8 mouse cellular contexts compared by ENCODE assay signal in genomic region chr17:33032376-33032775, GRCm38 (mm10). TPM values are rescaled to one million over a fixed set of nuclear protein-coding genes. Genes with fewer than 3 reads are reported as not detected.
A peak's percentile ranks its signal among the peaks of the same experiment; 100 is the strongest.
DNase-seq lines count a peak whose midpoint lies in the region; ATAC-seq lines count a peak whose summit lies in the region.

No protein-coding gene starts in this region.

- H3K4me1 ChIP-seq in lung, embryonic 15.5 days = no peaks in the 10 kb centered on the region
- no peaks in the 10 kb centered on the region for H3K4me1 ChIP-seq in embryonic facial prominence, embryonic 11.5 days (ENCODE audit: control insufficient read depth, insufficient read depth, low read length)
- no peaks in the 10 kb centered on the region for H3K4me1 ChIP-seq in limb, embryonic 10.5 days
- H3K4me1 ChIP-seq in neural tube, embryonic 14.5 days (ENCODE audit: control insufficient read depth, insufficient read depth, low read length) = no peaks in the 10 kb centered on the region

- peaks cover 2% of the 10 kb centered on the region for H3K36me3 ChIP-seq in lung, embryonic 15.5 days
- no peaks in the 10 kb centered on the region for H3K36me3 ChIP-seq in embryonic facial prominence, embryonic 11.5 days (replicated peaks; ENCODE audit: control insufficient read depth, insufficient read depth, low read depth, low read length)
- peaks cover 34% of the 10 kb centered on the region for H3K36me3 ChIP-seq in limb, embryonic 10.5 days
- no peaks in the 10 kb centered on the region for H3K36me3 ChIP-seq in neural tube, embryonic 14.5 days (ENCODE audit: control insufficient read depth, insufficient read depth, low read length)

- peak overlapping the region; percentile 47 for H3K4me2 ChIP-seq in lung, embryonic 15.5 days
- peak overlapping the region; percentile 37 for H3K4me2 ChIP-seq in embryonic facial prominence, embryonic 11.5 days (ENCODE audit: low read depth, low read length)
- peak overlapping the region; percentile 64 for H3K4me2 ChIP-seq in neural tube, embryonic 14.5 days (ENCODE audit: low read depth, low read length)

- H3K4me3 ChIP-seq in lung, embryonic 15.5 days = peak overlapping the region; percentile 68
- peak overlapping the region; percentile 91 for H3K4me3 ChIP-seq in embryonic facial prominence, embryonic 11.5 days (ENCODE audit: low read depth, low read length)
- H3K4me3 ChIP-seq in limb, embryonic 10.5 days = peak overlapping the region; percentile 65
- peak overlapping the region; percentile 83 for H3K4me3 ChIP-seq in neural tube, embryonic 14.5 days (ENCODE audit: low read depth, low read length)

- no peak for ATAC-seq in lung, embryonic 15.5 days (ENCODE audit: borderline replicate concordance, extremely low read depth, low FRiP score, low TSS enrichment)
- ATAC-seq in embryonic facial prominence, embryonic 11.5 days (replicated peaks; ENCODE audit: insufficient number of reproducible peaks, low FRiP score, low TSS enrichment, low read depth) = no peak
- ATAC-seq in neural tube, embryonic 14.5 days (ENCODE audit: low read depth) = no peak

- whole genome bisulfite sequencing in lung, embryonic 15.5 days = 4% methylated on average over 10 of the region's 10 CpGs
- WGBS in embryonic facial prominence, embryonic 11.5 days = 28% methylated on average over 10 of the region's 10 CpGs
- WGBS in limb, embryonic 10.5 days = 19% methylated on average over 10 of the region's 10 CpGs
- WGBS in neural tube, embryonic 14.5 days = 16% methylated on average over 10 of the region's 10 CpGs

- peak overlapping the region; percentile 71 for H3K9ac ChIP-seq in lung, embryonic 15.5 days
- peak overlapping the region; percentile 85 for H3K9ac ChIP-seq in embryonic facial prominence, embryonic 11.5 days (replicated peaks; ENCODE audit: low read length)
- H3K9ac ChIP-seq in neural tube, embryonic 14.5 days (replicated peaks; ENCODE audit: low read depth, low read length) = peak overlapping the region; percentile 89

- peak overlapping the region; percentile 79 for H3K27ac ChIP-seq in lung, embryonic 15.5 days
- H3K27ac ChIP-seq in embryonic facial prominence, embryonic 11.5 days (replicated peaks; ENCODE audit: low read depth, low read length) = no peak overlapping the region
- peak overlapping the region; percentile 88 for H3K27ac ChIP-seq in limb, embryonic 10.5 days
- no peak overlapping the region for H3K27ac ChIP-seq in neural tube, embryonic 14.5 days (ENCODE audit: low read depth, low read length)

- H3K9me3 ChIP-seq in lung, embryonic 15.5 days = 0 out of 2 replicates have a peak, but pooled peaks cover 3% of the 10 kb centered on the region
- H3K9me3 ChIP-seq in embryonic facial prominence, embryonic 11.5 days (replicated peaks; ENCODE audit: control insufficient read depth, low read length) = no peaks in the 10 kb centered on the region
- H3K9me3 ChIP-seq in limb, embryonic 10.5 days (replicated peaks) = 0 out of 2 replicates have a peak, but pooled peaks cover 2% of the 10 kb centered on the region
- no peaks in the 10 kb centered on the region for H3K9me3 ChIP-seq in neural tube, embryonic 14.5 days (ENCODE audit: control insufficient read depth, low read length)

- H3K27me3 ChIP-seq in lung, embryonic 15.5 days = no peaks in the 10 kb centered on the region
- no peaks in the 10 kb centered on the region for H3K27me3 ChIP-seq in embryonic facial prominence, embryonic 11.5 days (ENCODE audit: control insufficient read depth, insufficient read depth, low read length)
- no peaks in the 10 kb centered on the region for H3K27me3 ChIP-seq in limb, embryonic 10.5 days (ENCODE audit: low read depth, poor library complexity, severe bottlenecking)
- H3K27me3 ChIP-seq in neural tube, embryonic 14.5 days (ENCODE audit: control insufficient read depth, insufficient read depth, low read length) = peaks cover 3% of the 10 kb centered on the region; the same call in 1 of the 2 replicates

- DNase-seq in lung, postnatal 14 days = no peak
- DNase-seq in embryonic facial prominence, embryonic 11.5 days (ENCODE audit: low spot score) = no peak
- no peak for DNase-seq in limb, embryonic 10.5 days (ENCODE audit: low spot score)
- no peak for DNase-seq in urinary bladder, postnatal 25 days (ENCODE audit: low spot score)
- DNase-seq in B cell, adult 2 months = no peak
- no peak for DNase-seq in cerebellum, postnatal 4 days (ENCODE audit: low spot score in 2 of 2)

RNA-seq across cellular contexts. Expression of gene Zfp763, which starts 0.8 kb away (rescaled TPM):
- 13.5 and 13.9 TPM in 2 replicates for polyA plus RNA-seq in lung, embryonic 15.5 days (2015; fragmentation: Nextera tagmentation; extraction: Ambion mirVana)
- polyA plus RNA-seq in embryonic facial prominence, embryonic 11.5 days (2014; fragmentation: Nextera tagmentation; extraction: Ambion mirVana) = 26.2 and 27.0 TPM in 2 replicates
- polyA plus RNA-seq in limb, embryonic 10.5 days (2016; fragmentation: Nextera tagmentation; extraction: Ambion mirVana) = 11.7 and 15.4 TPM in 2 replicates
- 33.6 and 34.4 TPM in 2 replicates for polyA plus RNA-seq in neural tube, embryonic 14.5 days (2014; fragmentation: Nextera tagmentation; extraction: Ambion mirVana)

RNA-seq across cellular contexts. Expression of gene 4921501E09Rik, which starts 35.5 kb away (rescaled TPM):
- not detected in 2 replicates for polyA plus RNA-seq in lung, embryonic 15.5 days (2015; fragmentation: Nextera tagmentation; extraction: Ambion mirVana)
- polyA plus RNA-seq in embryonic facial prominence, embryonic 11.5 days (2014; fragmentation: Nextera tagmentation; extraction: Ambion mirVana) = not detected in 2 replicates
- polyA plus RNA-seq in limb, embryonic 10.5 days (2016; fragmentation: Nextera tagmentation; extraction: Ambion mirVana) = not detected in 2 replicates
- polyA plus RNA-seq in neural tube, embryonic 14.5 days (2014; fragmentation: Nextera tagmentation; extraction: Ambion mirVana) = not detected in 2 replicates

RNA-seq across cellular contexts. Expression of gene Zfp952, which starts 39.4 kb away (rescaled TPM):
- polyA plus RNA-seq in lung, embryonic 15.5 days (2015; fragmentation: Nextera tagmentation; extraction: Ambion mirVana) = 11.4 and 11.8 TPM in 2 replicates
- 16.6 and 17.3 TPM in 2 replicates for polyA plus RNA-seq in embryonic facial prominence, embryonic 11.5 days (2014; fragmentation: Nextera tagmentation; extraction: Ambion mirVana)
- 10.4 and 13.8 TPM in 2 replicates for polyA plus RNA-seq in limb, embryonic 10.5 days (2016; fragmentation: Nextera tagmentation; extraction: Ambion mirVana)
- 24.9 and 25.0 TPM in 2 replicates for polyA plus RNA-seq in neural tube, embryonic 14.5 days (2014; fragmentation: Nextera tagmentation; extraction: Ambion mirVana)

RNA-seq across cellular contexts. Expression of gene Zfp563, which starts 56.7 kb away (rescaled TPM):
- 8.5 and 8.7 TPM in 2 replicates for polyA plus RNA-seq in lung, embryonic 15.5 days (2015; fragmentation: Nextera tagmentation; extraction: Ambion mirVana)
- polyA plus RNA-seq in embryonic facial prominence, embryonic 11.5 days (2014; fragmentation: Nextera tagmentation; extraction: Ambion mirVana) = 9.8 and 11.2 TPM in 2 replicates
- polyA plus RNA-seq in limb, embryonic 10.5 days (2016; fragmentation: Nextera tagmentation; extraction: Ambion mirVana) = 5.9 and 8.6 TPM in 2 replicates
- polyA plus RNA-seq in neural tube, embryonic 14.5 days (2014; fragmentation: Nextera tagmentation; extraction: Ambion mirVana) = 23.0 and 30.1 TPM in 2 replicates

Comparison
In these comparisons a context has a peak if more than half of its experiments do, and no peak if none do; other contexts are left out.
1. H3K27ac ChIP-seq: peak in lung, embryonic 15.5 days (single experiment) and limb, embryonic 10.5 days (single experiment); none in embryonic facial prominence, embryonic 11.5 days (single experiment) and neural tube, embryonic 14.5 days (single experiment).
2. Peak in every context shown above with its lines, with median percentiles within 50 percentile points of each other: H3K4me2 ChIP-seq, H3K4me3 ChIP-seq and H3K9ac ChIP-seq.